Mouse (Mus musculus): ENCODE results near the gene Bex4. TPM values are rescaled to one million over a fixed set of nuclear protein-coding genes. Genes with fewer than 3 reads are reported as not detected.
"Not testable (repeated sequence)": the region's sequence is repeated elsewhere in the genome, so short reads cannot be mapped to it uniquely, and the experiment has no call there.

The Bex4 gene
- not detected in 2 replicates for polyA plus RNA-seq (2012; ENCODE audit: insufficient read depth, insufficient read length, missing spikeins)

DNA sequence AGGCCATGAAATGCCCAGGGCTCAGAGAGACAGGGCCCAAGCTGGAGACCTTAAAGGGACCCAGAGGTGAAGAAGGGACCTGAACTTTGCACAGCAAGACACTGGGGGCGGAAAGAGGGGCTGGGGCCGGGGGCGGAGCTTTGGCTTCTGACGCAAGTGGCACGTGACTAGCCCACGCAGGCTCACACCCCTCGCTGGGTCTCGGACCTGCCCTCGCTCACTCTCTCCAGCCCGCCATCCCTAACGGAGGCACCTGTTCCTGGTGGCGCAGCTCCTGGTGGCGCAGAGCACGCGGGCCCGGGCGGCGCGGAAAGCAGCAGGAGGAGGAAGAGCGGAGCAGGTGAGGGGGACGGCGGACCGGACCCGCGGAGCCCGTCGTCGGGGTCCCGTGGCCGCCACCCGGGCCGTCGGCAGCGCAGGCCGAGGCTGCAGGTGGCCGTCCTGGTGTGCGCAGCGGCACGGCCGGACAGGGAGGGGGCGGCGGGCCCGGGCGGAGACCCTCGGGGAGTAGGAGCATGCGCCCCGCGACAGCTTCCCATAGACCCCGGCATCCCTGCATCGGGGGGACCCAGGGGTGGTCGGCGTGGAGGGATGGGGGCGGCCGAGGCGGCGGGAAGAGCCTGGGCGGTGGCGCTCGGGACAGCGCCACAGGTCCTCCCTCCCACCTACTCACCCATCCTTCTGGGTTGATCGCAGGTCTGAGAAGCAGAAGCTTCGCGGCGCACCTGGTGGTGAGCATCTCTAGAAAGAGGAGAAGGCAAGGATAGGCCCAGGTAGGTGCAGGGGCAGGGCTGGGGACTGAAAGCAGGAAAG is at the start of gene Bex4:
Bex4 (plus strand) TSS at position 170 of the 813 bp plus-strand sequence.
- not testable (repeated sequence) for H3K4me3 ChIP-seq (ENCODE audit: insufficient read depth, low read depth, low read length); H3K4me1 ChIP-seq (ENCODE audit: control insufficient read depth, insufficient read depth, insufficient read length, low read length); H3K27ac ChIP-seq (replicated peaks; ENCODE audit: low read depth, low read length)

DNA sequence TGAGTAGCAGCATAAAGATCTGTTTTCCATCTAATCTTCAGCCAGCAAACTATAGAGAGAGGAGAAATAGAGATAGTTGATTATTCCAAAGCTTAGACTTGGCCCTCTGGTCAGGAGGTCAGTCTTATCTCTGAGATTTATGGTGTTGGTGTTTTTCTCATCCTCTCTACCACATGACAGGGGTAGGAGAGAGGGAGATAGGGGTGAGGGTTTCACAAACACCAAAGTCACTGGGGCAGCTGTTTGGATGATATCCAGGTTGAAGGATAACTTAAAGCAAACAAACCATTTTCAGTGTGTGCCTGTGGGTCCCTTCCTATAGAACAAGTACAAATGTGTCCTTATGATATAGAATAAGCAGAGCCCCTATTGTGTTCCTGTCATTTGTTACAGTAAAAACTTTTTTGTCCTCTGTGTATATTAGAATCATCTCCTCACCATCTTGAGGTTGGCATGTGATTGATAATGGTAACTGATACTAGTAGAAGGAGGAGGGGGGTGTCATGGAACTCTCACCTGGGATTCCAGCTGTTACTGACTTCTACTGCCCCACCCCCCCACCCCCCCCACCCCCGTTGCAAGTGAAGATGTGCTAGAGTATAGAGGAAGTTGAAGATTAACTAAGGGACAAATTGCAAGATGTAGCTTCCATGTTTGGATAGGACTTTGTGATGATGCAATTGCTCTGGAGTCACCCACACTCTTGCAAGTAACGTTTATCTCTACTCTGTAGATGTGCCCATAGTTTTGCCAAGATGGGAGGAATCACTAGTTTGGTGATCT is 46.1 kb upstream of the Bex4 start:
- H3K4me3 ChIP-seq (ENCODE audit: insufficient read depth, low read depth, low read length) = no peak overlapping the region
- no peak overlapping the region for H3K27ac ChIP-seq (replicated peaks; ENCODE audit: low read depth, low read length)
- H3K4me1 ChIP-seq (ENCODE audit: control insufficient read depth, insufficient read depth, insufficient read length, low read length) = no peaks in the 10 kb centered on the region

DNA sequence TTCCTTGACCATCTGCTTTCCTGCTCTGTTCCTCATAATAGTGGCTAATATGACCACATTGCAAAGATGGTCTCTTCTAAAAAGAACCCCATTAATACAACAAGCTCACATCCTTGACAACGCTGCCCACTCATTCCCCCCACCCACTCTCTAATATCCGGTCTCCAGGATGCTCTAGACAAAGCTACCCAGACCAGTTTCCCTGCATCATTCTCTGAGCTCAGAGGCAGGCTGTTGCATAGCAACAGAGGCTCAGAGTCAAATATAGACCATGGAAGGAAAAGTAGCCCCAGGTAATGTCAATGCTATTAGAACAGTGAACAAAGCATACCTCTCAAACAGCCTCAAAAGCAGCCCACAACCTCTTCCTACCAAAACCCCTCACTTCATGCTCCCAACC is 44.4 kb upstream of the Bex4 start:
- H3K4me1 ChIP-seq (ENCODE audit: control insufficient read depth, insufficient read depth, insufficient read length, low read length) = no peaks in the 10 kb centered on the region
- H3K4me3 ChIP-seq (ENCODE audit: insufficient read depth, low read depth, low read length) = no peak overlapping the region
- no peak overlapping the region for H3K27ac ChIP-seq (replicated peaks; ENCODE audit: low read depth, low read length)

DNA sequence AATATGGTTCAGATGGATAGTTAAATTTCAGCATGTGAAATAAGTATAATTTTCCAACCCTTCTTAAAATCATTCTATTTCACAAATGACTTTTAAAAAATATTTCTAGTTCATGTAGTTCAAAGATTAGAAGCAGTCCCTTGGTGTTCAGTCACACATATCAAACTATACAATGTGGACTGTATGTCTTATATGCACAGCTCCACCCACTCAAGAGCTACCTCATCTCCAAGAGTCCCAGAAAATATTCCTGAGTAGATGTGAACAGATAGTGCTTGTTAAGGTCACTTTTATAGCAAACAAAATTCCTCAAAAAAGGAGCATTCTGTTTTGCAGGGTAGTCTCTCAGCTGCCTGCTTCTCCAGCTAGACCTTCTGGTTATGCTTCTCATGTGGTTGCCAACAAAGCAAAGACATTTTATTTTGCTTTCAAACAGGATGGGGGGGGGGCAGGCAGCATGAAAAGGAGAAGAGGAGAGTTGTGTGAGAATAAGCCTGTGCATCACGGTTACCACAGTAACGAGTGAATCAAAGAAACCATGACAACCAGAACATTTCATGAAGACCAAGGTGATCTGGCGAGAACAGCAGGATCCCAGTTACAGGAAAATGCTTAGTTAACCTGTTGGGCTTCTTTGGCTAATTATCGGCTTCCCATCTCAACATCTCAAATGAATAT is 34.6 kb upstream of the Bex4 start:
- H3K4me3 ChIP-seq (ENCODE audit: insufficient read depth, low read depth, low read length) = no peak overlapping the region
- H3K4me1 ChIP-seq (ENCODE audit: control insufficient read depth, insufficient read depth, insufficient read length, low read length) = no peaks in the 10 kb centered on the region
- no peak overlapping the region for H3K27ac ChIP-seq (replicated peaks; ENCODE audit: low read depth, low read length)

DNA sequence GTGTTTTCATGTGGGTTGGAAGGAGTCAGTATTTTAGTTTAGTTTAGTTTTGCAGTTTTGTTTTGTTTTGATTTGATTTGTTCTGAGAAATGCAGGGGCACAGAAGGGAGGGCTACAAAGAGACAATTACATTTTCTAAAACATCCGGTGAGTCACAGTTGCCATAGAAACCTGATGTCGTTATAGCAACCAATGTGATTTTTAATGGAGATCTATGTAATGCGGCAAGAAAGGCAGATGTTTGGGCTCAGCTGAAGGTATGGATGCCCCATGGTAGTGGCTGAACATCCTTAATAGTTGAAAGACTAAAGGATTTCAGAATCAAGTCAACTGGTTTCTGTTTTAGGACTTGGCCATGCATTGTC is 34.1 kb upstream of the Bex4 start:
- H3K4me1 ChIP-seq (ENCODE audit: control insufficient read depth, insufficient read depth, insufficient read length, low read length) = no peaks in the 10 kb centered on the region
- H3K4me3 ChIP-seq (ENCODE audit: insufficient read depth, low read depth, low read length) = no peak overlapping the region
- H3K27ac ChIP-seq (replicated peaks; ENCODE audit: low read depth, low read length) = no peak overlapping the region

DNA sequence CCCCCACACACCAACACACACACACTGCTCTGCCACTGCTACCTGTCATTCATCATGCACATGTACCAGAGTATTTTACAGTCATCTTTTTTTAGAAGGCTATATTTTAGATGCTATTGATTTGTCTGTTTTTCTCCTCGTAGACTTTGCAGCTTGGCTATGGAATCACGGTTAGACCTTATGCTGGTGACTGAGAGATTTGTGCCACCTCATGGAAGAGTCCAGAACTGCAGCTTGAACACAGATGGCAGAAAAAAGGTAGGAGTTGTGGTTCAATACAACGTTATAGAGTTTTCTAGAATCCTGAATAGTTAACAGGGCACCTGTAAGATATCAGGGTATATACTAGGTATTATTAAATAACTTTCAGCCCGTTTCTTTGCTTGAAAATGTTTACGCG is 30.9 kb upstream of the Bex4 start:
- Histone ChIP-seq H3K27ac (replicated peaks; ENCODE audit: low read depth, low read length) (no peak overlapping the region), H3K4me3 (ENCODE audit: insufficient read depth, low read depth, low read length) (no peak overlapping the region), H3K4me1 (ENCODE audit: control insufficient read depth, insufficient read depth, insufficient read length, low read length) (no peaks in the 10 kb centered on the region)

DNA sequence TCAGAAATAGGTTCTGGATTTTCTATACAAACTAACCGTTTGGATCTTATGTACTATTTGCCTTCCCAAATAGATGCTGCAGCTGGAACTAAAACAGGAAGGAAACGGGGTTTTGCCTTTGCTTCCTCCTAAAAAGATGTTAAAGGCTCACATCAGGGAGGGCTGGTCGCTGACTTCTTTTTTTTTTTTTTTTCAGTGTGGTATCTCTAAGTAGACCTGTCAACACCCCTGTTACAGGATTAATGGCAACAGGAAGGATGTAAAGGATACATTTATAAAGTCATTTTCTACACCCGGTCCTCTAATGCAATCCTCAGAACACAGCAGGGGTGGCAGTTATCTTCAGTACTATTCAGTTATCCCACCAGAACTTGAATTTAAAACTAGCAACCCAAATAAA is 23.8 kb upstream of the Bex4 start:
- Histone ChIP-seq H3K4me3 (ENCODE audit: insufficient read depth, low read depth, low read length) (no peak overlapping the region), H3K4me1 (ENCODE audit: control insufficient read depth, insufficient read depth, insufficient read length, low read length) (no peaks in the 10 kb centered on the region), H3K27ac (replicated peaks; ENCODE audit: low read depth, low read length) (no peak overlapping the region)

DNA sequence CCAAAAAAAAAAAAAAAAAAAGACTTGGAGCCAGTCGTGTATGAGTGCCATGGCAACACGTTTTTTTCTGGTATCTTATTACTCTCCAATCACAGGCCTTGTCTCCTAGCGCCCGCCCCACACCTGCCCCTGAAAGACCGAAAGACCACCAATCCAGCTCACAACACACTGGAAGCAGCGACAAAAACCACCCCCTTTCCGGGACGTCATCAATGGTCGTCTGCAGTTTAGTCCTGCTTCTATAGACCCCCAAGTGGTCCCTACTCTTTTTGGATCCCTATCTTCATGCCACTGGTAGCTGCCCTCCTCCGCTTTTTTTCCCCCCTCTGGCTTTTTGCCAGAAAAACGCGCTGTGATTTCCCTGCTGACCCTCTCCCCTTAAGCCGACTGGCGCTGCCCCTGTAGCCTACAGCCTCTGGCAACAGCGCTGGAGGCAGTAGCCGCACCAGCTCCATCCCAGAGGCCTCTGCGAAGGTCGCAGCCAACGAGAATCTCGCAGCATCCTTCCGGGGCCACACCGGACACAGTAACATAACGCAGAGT is 23.3 kb upstream of the Bex4 start:
- no peak overlapping the region for H3K27ac ChIP-seq (replicated peaks; ENCODE audit: low read depth, low read length)
- no peak overlapping the region for H3K4me3 ChIP-seq (ENCODE audit: insufficient read depth, low read depth, low read length)
- H3K4me1 ChIP-seq (ENCODE audit: control insufficient read depth, insufficient read depth, insufficient read length, low read length) = no peaks in the 10 kb centered on the region

DNA sequence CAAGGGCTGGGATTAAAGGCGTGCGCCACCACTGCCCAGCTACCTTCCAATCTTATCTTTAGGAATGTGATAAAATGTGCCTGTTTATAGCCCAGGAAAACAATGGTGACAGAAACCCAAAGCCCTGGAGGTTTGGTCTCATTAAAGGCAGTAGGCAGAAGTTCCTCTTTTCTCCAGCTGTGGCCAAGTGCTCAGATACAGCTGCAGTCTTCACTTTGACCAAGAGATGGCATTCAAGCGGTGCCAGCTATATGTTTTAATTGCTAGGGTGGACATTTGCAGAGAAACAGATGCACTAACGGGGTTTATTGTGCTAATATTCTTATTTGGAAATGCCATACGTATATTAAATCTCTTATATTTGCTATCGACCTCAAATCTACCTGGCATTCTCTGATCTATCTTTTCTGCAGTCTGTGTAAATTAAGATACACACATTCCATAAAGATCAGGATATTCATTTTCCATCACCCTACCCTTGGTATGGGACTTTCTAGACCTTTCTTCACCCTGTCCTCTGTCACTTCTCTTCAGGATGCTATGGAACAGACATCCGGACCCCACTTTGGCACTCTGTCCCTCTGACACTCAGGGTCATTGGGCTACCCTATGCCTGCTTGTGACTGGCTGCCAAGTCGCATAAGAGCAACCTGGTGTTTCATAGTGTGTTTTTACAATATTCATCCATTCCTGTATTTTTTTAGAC is 11.6 kb upstream of the Bex4 start:
- no peak overlapping the region for H3K27ac ChIP-seq (replicated peaks; ENCODE audit: low read depth, low read length)

DNA sequence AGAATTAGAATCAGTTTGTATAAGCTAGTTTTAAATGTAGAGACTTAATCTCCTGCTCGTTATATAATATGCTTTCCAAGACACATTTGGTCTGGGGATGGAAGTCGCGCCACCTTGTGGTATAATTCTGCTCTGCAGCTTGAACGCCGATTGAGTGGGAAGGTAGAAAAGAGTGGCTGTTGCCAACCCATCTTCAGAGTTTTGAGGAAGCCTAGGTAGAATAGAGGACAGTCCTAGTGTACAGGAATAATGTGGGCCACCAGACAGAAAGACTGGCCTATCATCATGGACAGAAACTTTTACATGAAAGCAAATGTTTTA is 11.1 kb upstream of the Bex4 start:
- H3K4me3 ChIP-seq (ENCODE audit: insufficient read depth, low read depth, low read length) = no peak overlapping the region
- no peak overlapping the region for H3K27ac ChIP-seq (replicated peaks; ENCODE audit: low read depth, low read length)
- H3K4me1 ChIP-seq (ENCODE audit: control insufficient read depth, insufficient read depth, insufficient read length, low read length) = no peaks in the 10 kb centered on the region

More for the DNA sequence above, 11.6 kb upstream of the Bex4 start:
- H3K4me1 ChIP-seq (ENCODE audit: control insufficient read depth, insufficient read depth, insufficient read length, low read length) = no peaks in the 10 kb centered on the region
- no peak overlapping the region for H3K4me3 ChIP-seq (ENCODE audit: insufficient read depth, low read depth, low read length)

DNA sequence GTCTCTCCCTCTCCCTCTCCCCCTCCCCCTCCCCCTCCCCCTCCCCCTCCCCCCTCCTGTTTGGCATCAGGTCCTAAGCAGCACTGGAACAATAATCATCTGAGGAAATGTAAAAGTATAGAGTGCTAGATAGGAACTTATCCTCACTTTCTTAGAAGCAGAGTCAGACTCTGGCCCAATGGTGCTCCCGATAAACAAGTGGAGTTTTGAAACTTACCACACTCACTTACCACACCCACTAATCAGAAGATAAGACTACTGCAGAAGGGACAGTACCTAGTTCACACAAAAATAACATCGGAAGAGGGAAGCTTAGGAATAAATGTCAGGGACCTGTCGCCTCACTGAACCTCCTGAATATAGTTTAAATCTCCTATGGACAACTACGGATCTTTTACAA is 3.2 kb upstream of the Bex4 start:
- Histone ChIP-seq H3K4me1 (ENCODE audit: control insufficient read depth, insufficient read depth, insufficient read length, low read length) (no peaks in the 10 kb centered on the region), H3K4me3 (ENCODE audit: insufficient read depth, low read depth, low read length) (no peak overlapping the region), H3K27ac (replicated peaks; ENCODE audit: low read depth, low read length) (no peak overlapping the region)

DNA sequence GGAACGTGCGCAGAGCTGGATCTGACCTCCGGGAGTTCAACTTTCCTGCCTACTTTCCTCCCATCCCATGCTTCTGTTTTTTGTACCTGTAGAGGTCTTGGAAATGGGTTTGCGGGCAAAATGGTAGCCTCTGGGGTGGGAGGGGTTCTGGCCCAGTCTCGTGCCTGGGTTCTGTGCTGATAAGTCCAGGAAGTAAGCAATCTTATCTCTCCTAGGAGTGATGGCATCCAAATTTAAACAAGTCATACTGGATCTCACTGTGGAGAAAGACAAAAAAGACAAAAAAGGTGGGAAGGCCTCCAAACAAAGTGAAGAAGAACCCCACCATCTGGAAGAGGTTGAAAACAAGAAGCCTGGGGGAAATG is 826 bp downstream of the Bex4 start:
- H3K27ac ChIP-seq (replicated peaks; ENCODE audit: low read depth, low read length); H3K4me3 ChIP-seq (ENCODE audit: insufficient read depth, low read depth, low read length); H3K4me1 ChIP-seq (ENCODE audit: control insufficient read depth, insufficient read depth, insufficient read length, low read length): not testable (repeated sequence)

DNA sequence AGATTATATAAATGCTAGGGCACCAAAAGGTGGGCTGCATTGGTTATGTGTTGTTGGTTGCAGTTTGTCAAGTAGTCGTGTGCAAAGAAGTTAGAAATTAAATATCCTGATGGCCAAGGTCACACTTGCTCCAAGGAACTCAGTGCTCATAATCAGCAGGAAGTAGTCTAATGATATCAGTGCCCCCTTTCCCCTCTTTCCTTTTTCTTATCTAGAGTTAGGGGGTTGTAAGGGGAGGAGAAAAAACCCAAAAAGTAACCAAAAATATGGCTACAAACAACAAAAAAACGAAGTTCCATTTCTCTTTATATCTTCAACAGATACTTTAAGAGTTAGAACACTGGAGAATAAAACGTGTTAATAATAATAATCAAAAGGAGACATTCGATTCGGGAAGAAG is 2.6 kb downstream of the Bex4 start:
- no peak overlapping the region for H3K27ac ChIP-seq (replicated peaks; ENCODE audit: low read depth, low read length)
- no peak overlapping the region for H3K4me3 ChIP-seq (ENCODE audit: insufficient read depth, low read depth, low read length)
- H3K4me1 ChIP-seq (ENCODE audit: control insufficient read depth, insufficient read depth, insufficient read length, low read length) = no peaks in the 10 kb centered on the region

DNA sequence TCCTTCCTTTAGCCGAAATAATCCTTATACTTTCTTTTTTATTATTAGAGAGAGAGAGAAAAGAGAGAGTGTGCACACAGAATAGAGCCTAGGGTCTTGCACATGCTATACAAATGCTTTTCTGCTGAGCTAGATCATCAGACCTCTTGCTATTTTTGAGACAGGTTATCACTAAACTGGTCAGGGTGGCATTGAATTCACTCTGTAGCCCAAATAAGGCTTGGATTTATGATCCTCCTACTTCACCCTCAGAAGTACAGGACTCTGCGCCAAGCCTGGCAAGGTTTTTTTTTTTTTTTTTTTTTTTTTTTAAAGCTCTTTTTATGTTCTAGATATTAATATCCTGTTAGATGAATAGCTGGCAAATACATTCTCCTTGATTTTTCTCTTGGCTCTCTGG is 4.9 kb downstream of the Bex4 start:
- no peak overlapping the region for H3K4me3 ChIP-seq (ENCODE audit: insufficient read depth, low read depth, low read length)
- no peak overlapping the region for H3K27ac ChIP-seq (replicated peaks; ENCODE audit: low read depth, low read length)
- H3K4me1 ChIP-seq (ENCODE audit: control insufficient read depth, insufficient read depth, insufficient read length, low read length) = no peaks in the 10 kb centered on the region

DNA sequence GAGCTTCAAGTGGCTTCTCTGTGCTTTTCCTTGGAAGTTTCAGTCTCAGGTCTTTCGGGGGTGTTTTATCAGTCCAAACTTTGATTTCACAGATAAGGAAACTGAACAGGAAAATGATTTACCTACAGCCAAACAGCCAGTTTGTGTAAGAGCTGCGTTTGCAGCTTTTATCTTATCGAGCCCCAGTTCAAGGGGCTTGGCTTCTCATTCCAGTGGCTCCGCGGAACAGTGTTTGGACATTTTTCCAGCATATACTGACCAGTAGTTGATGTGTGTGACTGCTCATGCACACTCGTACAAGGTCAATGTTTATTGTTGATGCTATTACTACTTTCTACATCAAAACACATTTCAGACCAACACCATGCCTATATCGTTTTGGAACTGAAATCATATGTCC is 5.4 kb downstream of the Bex4 start:
- no peak overlapping the region for H3K4me3 ChIP-seq (ENCODE audit: insufficient read depth, low read depth, low read length)
- no peaks in the 10 kb centered on the region for H3K4me1 ChIP-seq (ENCODE audit: control insufficient read depth, insufficient read depth, insufficient read length, low read length)
- H3K27ac ChIP-seq (replicated peaks; ENCODE audit: low read depth, low read length) = no peak overlapping the region

Measured in brown adipose tissue, adult 24 weeks (tissue).